Mouse (Mus musculus) c-Kit-positive CD71-negative TER-119-negative erythroid progenitor cells, embryonic 14.5 days (primary cell): ENCODE results near the gene Scd4.
A peak's percentile ranks its signal among the peaks of the same experiment; 100 is the strongest.
"Not testable (repeated sequence)": the region's sequence is repeated elsewhere in the genome, so short reads cannot be mapped to it uniquely, and the experiment has no call there.

Experiments used
- DNase-seq: peaks from one replicate; pipeline ENCODE4 v3.0.0-alpha.2; 2013; ENCODE audit warnings: low read depth

Scd4 gene

DNA sequence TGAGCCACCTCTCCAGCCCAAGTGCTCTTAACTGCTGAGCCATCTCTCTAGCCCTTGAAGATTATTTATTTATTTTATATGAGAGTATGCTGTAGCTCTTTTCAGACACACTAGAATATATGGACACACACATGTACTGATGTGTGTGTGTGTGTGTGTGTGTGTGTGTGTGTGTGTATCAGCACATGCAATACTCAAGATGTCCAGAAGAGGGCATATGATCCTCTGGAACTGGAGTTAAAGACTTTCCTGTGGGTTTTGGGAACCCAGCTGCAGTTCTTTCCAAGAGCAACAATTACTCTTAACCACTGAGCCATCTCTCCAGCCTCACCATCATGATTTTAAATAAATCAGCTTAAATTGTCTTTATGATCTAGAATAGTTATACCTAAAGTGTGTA lies 14.3 kb upstream of the Scd4 start:
- no peak for DNase-seq

DNA sequence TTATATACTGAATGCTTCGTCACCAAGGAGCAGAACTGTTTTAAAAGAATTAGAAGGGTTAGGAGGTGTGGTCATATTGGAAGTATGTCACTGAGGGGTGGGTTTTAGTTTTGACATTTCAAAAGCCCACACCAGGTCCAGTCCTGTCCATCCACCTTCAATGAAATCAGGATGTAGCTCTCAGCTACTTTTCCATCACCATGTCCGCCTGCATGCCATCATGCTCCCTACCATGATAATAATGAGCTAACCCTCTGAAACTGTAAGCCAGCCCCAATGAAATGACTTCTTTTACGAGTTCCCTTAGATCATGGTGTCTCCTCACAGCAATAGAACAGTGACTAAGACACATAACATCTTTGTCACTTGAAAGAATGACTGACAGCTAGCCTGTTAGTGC lies 12.6 kb upstream of the Scd4 start:
- no peak for DNase-seq

DNA sequence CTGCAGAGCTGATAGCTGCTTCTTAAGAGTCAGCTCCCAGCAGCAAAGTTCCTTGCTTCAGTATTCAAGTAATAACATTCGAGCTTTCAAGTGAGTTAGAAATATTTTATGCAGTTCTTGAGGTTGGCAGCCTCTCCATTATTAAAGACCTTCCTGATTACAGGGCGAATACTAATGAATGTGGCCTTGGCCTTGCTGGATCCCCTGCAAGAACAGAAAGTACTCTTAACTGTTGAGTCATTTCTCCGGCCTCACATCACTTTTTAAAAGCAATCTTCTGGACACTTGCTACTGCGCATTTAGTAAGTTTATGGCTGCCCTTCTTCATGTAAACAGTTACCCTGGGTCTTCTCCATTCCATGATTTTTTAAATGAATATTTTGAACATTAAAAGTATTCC lies 11.7 kb upstream of the Scd4 start:
- no peak for DNase-seq

GRCm38 (mm10) chr19:44321631-44322030 lies 11.3 kb upstream of the Scd4 start:
- DNase-seq: no peak

GRCm38 (mm10) chr19:44329566-44329965 lies 3.3 kb upstream of the Scd4 start:
- DNase-seq: no peak

GRCm38 (mm10) chr19:44331128-44331527 lies 1.8 kb upstream of the Scd4 start:
- not testable (repeated sequence) for DNase-seq

DNA sequence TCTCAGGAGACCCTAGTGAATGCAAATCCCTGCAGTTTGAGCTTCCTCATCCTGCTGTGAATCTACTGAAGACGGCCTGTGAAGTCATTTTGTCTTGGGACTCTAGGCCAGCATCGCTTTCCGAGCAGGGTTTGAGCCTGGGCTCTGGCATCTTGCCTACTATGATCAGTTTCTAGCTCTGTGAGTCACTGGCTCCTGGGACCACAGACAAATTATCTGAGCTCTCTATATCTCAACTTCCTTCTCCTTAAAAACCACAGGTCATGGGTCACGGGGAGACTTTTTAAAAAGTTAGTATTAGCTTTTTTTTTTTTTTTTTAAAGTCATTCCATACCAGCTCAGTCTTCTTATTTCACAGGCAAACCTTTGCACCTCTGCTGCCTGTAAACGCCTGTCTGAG lies 981 bp upstream of the Scd4 start:
- no peak for DNase-seq

- DNase-seq: no peak
These were observed 566 bp upstream of the Scd4 start for GRCm38 (mm10) chr19:44332326-44332725.

DNA sequence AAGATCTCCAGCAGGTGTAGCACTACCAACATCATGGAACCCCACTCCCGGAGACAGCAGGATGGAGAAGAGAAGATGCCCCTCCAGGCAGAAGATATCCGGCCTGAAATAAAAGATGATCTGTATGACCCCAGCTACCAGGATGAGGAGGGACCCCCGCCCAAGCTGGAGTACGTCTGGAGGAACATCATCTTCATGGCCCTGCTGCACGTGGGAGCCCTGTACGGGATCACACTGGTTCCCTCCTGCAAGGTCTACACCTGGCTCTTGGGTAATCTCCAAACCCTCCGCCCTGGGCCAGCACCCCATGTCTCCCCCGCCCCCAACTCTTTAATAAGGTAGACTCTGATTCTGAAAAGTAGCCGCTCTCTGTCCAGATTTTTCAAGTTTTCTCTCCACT lies 1.1 kb downstream of the Scd4 start:
- DNase-seq: no peak

DNA sequence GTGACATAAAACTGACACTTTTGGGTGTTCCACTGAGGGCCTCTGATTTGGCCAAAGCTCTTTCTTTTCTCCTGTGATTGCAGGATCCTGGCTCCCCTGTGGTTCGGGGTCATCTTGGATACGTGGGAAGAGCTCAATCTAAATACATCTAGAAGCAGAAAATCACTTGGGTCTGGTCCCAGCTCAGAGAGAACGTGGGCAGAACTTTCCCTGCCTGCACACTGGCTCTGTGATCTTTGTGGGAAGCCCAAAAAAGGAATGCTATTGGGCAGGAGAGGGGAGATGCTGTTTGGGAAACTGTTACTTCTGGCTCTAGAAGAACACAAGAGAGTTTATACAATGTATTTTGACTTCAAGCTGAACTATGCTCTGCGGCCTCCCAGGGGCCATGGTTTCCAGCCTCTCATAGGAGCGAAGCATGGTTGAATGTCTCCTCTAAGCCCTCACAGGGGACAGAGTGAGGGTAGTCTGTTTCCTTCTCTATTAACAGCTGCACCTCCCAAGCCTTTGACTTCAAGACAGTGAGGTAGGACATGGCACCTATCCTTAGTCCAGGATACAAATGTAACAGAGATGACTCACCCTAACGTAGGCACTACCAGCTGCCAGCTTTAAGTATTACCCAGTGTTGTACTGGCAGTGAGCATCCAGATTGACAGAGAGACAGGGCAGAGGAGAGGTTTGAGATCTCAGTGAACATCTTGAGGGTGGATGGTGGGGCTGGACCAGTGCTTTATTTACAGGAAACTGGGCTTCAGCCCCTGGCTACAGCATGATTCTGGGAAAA lies 3.2 kb downstream of the Scd4 start:
- DNase-seq: no peak

- no peak for DNase-seq
These were observed 16.8 kb downstream of the Scd4 start for GRCm38 (mm10) chr19:44349689-44350088.

DNA sequence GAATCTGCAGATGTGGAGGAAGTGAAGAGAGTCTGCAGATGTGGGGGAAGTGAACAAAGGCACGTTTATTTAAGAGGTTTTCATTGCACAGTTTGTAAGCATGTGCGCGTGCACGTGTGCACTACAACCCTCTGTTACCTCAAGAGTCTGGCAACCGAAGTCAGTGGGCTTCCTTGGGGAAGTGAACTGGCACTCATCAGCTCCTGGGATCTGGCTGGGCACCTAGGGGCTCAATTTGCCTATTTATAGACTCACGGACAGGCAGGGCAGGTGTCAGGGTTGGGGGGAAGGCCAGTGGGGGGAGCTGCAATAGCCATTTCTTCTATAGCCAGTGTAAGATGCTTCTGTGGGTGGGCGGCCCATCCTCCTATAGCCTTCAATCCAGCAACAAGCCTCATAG lies 18.9 kb downstream of the Scd4 start:
- no peak for DNase-seq

- DNase-seq: no peak
These were observed 25.8 kb downstream of the Scd4 start for GRCm38 (mm10) chr19:44358700-44359099.

GRCm38 (mm10) chr19:44363529-44363928 lies 30.6 kb downstream of the Scd4 start:
- peak; percentile 76 for DNase-seq

- no peak for DNase-seq
These were observed 31.1 kb downstream of the Scd4 start for GRCm38 (mm10) chr19:44364029-44364428.

GRCm38 (mm10) chr19:44365733-44366132 lies 32.8 kb downstream of the Scd4 start:
- no peak for DNase-seq

- DNase-seq: not testable (repeated sequence)
These were observed 34.2 kb downstream of the Scd4 start for GRCm38 (mm10) chr19:44367076-44367475.

- DNase-seq: no peak
These were observed 36.5 kb downstream of the Scd4 start for GRCm38 (mm10) chr19:44369371-44369770.

DNA sequence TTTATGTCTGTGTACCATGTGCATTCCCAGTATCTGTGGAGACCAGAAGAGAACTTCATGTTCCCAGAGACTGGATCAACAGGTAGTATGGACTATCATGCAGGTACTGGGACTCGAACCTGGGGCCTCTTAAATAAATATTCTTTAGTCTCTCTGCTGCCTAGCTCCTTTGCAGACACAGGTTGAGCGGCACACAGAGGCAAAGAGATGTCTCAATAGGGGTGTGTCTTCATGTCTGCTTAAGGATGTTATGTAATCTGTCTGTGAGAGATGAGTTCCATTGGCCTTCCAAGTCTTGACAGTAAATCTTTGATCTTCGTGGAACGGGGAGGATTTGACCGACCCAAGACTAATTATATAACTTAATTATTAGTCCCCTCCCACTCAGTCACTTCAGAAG lies 37.3 kb downstream of the Scd4 start:
- no peak for DNase-seq

- DNase-seq: peak; percentile 79
These were observed 40.1 kb downstream of the Scd4 start for GRCm38 (mm10) chr19:44372969-44373368.

DNA sequence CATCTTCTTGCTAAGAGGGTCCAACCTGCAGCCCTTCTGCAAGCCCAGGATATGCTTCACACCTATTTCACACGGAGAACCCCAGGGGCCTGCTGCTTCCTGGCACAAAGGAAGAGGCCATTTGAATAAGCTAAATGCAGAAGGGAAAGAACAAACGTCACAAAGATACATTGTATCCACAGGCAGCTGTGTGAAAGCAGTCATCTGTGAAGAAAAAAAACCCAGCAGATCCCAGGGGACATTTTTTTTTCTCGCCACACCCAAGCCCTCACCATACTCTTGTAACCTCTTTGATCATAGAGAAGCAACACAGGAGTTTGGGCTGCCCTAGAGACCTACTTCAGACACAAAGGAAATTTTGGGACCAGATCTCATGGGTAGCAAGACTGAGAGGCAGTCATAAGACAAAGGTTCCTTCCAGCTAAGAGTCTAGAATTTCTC lies 43.6 kb downstream of the Scd4 start:
- no peak for DNase-seq

- no peak for DNase-seq
These were observed 44.9 kb downstream of the Scd4 start for GRCm38 (mm10) chr19:44377629-44378375.

GRCm38 (mm10) chr19:44379090-44379489 lies 46.2 kb downstream of the Scd4 start:
- no peak for DNase-seq
